Mouse (Mus musculus) spleen, adult 2 months (tissue): Measurements from ENCODE around the gene Slc25a3.

Experiments used
- CTCF ChIP-seq: fragments of 200-500 bp; IDR thresholded peaks from 2 replicates; pipeline ENCODE4 v1.5.1; 2011; ENCODE audit warnings: mild to moderate bottlenecking, inconsistent platforms; ENCODE audit not compliant: insufficient read depth, insufficient read length, insufficient replicate concordance; ENCODE audit errors: extremely low read depth
- POLR2A ChIP-seq: fragments of 200-500 bp; IDR thresholded peaks from 2 replicates; pipeline ENCODE4 v1.6.1; 2011; ENCODE audit warnings: low read depth, low read length, inconsistent platforms

DNA sequence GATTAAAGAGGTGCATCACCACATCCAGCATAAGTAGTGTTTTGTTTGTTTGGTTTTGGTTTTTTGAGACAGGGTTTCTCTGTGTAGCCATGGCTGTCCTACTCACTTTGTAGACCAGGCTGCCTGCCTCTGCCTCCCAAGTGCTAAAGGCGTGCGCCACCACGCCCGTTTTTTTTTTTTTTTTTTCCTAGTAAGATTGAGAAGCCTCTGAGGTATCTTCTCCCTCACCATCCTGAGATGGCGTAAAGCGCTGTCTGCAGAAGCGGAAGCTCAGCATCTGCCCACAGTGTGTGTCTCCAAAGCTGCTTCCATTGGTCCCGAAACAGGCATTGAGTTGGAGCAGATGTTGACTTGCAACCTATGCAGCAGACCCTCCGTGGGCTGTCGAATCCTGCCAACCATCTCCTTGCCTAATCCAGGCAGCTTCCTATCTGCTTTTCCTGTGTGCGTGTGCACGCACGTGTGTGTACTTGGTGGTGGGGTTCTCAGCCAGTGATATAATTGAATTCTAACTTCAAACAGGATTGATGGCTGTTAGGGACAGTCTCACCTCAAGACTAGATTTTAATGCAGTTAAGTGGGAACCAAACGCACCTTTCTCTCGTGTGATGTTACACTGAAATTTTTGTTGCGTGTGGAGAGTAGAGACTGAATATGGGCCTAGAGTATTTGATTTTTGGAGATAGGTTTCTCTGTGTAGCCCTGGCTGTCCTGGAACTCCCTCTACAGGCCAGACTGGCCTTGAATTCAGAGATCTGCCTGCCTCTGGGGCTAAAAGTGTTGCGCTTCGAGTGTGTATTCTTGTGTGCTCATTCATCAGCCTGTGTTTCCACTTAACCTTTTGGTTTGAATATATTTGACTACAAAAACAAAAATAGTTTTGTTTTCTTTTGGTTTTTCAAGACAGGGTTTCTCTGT, 19.7 kb upstream of the Slc25a3 start:
- TF ChIP-seq CTCF (no peak), POLR2A (no peak)
